Comparison of ENCODE assay signal across 17 mouse cellular contexts in the genomic region with DNA sequence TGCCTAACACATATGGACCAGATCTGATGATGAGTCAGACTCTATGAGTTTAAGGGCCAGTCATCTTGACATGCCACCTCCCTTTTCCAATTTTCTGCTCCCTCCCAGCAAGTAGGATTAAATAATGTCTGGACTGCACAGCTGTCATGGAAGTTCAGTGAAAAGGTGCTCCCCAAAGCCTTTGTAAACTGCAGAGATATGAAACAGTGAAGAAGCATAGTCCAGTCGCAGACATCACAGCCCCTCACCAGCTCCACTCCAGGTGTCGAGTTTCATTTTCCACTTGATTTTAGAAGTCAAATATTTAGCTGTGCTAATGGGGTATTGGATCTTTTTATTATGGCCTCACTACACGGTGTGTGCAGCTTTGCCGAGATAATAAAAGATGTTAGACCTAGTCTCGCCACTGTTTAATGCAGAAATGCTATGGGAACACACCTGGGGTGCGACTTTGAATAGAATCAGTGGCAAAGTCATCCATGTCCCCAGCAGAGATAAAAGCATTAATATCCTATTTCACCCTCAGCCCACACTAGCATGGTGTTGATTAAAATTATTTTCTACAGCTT.
"Had no signal": no experiment of that assay in that cellular context is flagged by ENCODE, and none has a peak within 500 bp of the region (broad histone marks: within the 10 kb centered on the region; RNA-seq: fewer than 3 reads in every experiment).

No protein-coding gene starts in this region.

- H3K4me1 ChIP-seq: midbrain, embryonic 10.5 days; midbrain, embryonic 12.5 days; neural tube, embryonic 13.5 days; neural tube, embryonic 15.5 days had no signal

- H3K36me3 ChIP-seq: midbrain, embryonic 10.5 days; midbrain, embryonic 12.5 days; neural tube, embryonic 13.5 days; neural tube, embryonic 15.5 days had no signal

- DNase-seq: lung, adult 18-20 months; lung, embryonic 14.5 days; lung, postnatal 10 days; lung, postnatal 4 days; retina, postnatal 1 day; right cerebral cortex, adult 18-20 months; right cerebral cortex, postnatal 25 days; right cerebral cortex, postnatal 4 days; spleen, adult 18-20 months; thymus, adult 18-20 months; thymus, postnatal 14 days; thymus, postnatal 36 days had no signal

- H3K27ac ChIP-seq: midbrain, embryonic 10.5 days; midbrain, embryonic 12.5 days; neural tube, embryonic 13.5 days; neural tube, embryonic 15.5 days had no signal

- H3K4me2 ChIP-seq: lung, embryonic 14.5 days; midbrain, embryonic 12.5 days; neural tube, embryonic 13.5 days; neural tube, embryonic 15.5 days had no signal

- H3K9ac ChIP-seq: lung, embryonic 14.5 days; midbrain, embryonic 12.5 days; neural tube, embryonic 13.5 days; neural tube, embryonic 15.5 days had no signal

- H3K4me3 ChIP-seq: midbrain, embryonic 10.5 days; midbrain, embryonic 12.5 days; myocyte; neural tube, embryonic 13.5 days; neural tube, embryonic 15.5 days had no signal

- H3K9me3 ChIP-seq: midbrain, embryonic 10.5 days; midbrain, embryonic 12.5 days; neural tube, embryonic 13.5 days; neural tube, embryonic 15.5 days had no signal

- H3K27me3 ChIP-seq: midbrain, embryonic 12.5 days; neural tube, embryonic 13.5 days; neural tube, embryonic 15.5 days had no signal
